Mouse (Mus musculus) left cerebral cortex, postnatal 36 days (tissue): ENCODE measurements around the gene Tfg. TPM values are rescaled to one million over a fixed set of nuclear protein-coding genes. Genes with fewer than 3 reads are reported as not detected.
A peak's percentile ranks its signal among the peaks of the same experiment; 100 is the strongest.

Experiments used
- DNase-seq, 2 experiments: peaks; one replicate each; pipeline ENCODE4 v3.0.0; 2021 to 2022; ENCODE audit warnings: low spot score in 2 of 2, mixed read lengths in 1 of 2
- intact Hi-C: fragments of 180-260 bp; cut with DNase I; formaldehyde crosslinking; loops from one replicate; pipeline ENCODE4 v1.15.1; 2025
- total RNA-seq, 2 experiments: library from RNA; stranded (reverse); gene quantifications; 2 replicates each; pipeline ENCODE4 v1.2.3; 2021

Tfg gene
- total RNA-seq: 10 to 100 TPM; 55.0 to 56.6 TPM

GRCm38 (mm10) chr16:56717224-56718200 is at the start of gene Tfg:
TSS of gene Tfg (minus strand) at chr16:56717450.
- DNase-seq: peak; percentile 99
- intact Hi-C loops: loop anchor here (5.0 kb wide), 1 partner anchor 450 kb away; the partner anchor contains the start of gene Nit2

- DNase-seq: no peak
- intact Hi-C loops: no loop called here
Observed at GRCm38 (mm10) chr16:56729060-56729459, 11.8 kb upstream of the Tfg start.

- no peak for DNase-seq
- intact Hi-C loops: no loop called here
Observed at GRCm38 (mm10) chr16:56724927-56725326, 7.7 kb upstream of the Tfg start.

GRCm38 (mm10) chr16:56722357-56722756 is 5.1 kb upstream of the Tfg start:
- DNase-seq: no peak

GRCm38 (mm10) chr16:56719031-56719430 is 1.8 kb upstream of the Tfg start:
- intact Hi-C loops: loop anchor here (5.0 kb wide), 1 partner anchor 448 kb away; the partner anchor contains the start of gene Nit2
- no peak for DNase-seq

More at GRCm38 (mm10) chr16:56722357-56722756, 5.1 kb upstream of the Tfg start:
- intact Hi-C loops: no loop called here

- DNase-seq: no peak
- intact Hi-C loops: loop anchor here (5.0 kb wide), 1 partner anchor 451 kb away; the partner anchor contains the start of gene Nit2
Observed at GRCm38 (mm10) chr16:56716557-56717179, 582 bp downstream of the Tfg start.

GRCm38 (mm10) chr16:56715608-56716007 is 1.6 kb downstream of the Tfg start:
- intact Hi-C loops: loop anchor here (5.0 kb wide), 1 partner anchor 452 kb away; the partner anchor contains the start of gene Nit2
- no peak for DNase-seq

- intact Hi-C loops: no loop called here
- no peak for DNase-seq
Observed at GRCm38 (mm10) chr16:56710071-56710470, 7.2 kb downstream of the Tfg start.

GRCm38 (mm10) chr16:56705731-56706130 is 11.5 kb downstream of the Tfg start:
- DNase-seq: no peak
- intact Hi-C loops: no loop called here

- no peak for DNase-seq
- intact Hi-C loops: no loop called here
Observed at GRCm38 (mm10) chr16:56700898-56701297, 16.4 kb downstream of the Tfg start.

- DNase-seq: no peak
- intact Hi-C loops: no loop called here
Observed at GRCm38 (mm10) chr16:56696448-56696847, 20.8 kb downstream of the Tfg start.

- no peak for DNase-seq
- intact Hi-C loops: no loop called here
Observed at GRCm38 (mm10) chr16:56690715-56691114, 26.5 kb downstream of the Tfg start.

- intact Hi-C loops: no loop called here
- DNase-seq: no peak
Observed at GRCm38 (mm10) chr16:56686747-56687146, 30.5 kb downstream of the Tfg start.

- intact Hi-C loops: no loop called here
- DNase-seq: no peak
Observed at GRCm38 (mm10) chr16:56681010-56681645, 36.1 kb downstream of the Tfg start.

- intact Hi-C loops: loop anchor here (5.0 kb wide), 3 partner anchors 150 to 500 kb away; no protein-coding TSS in a partner anchor
- peak in 1 of 2 experiments; percentile 20 for DNase-seq
Observed at GRCm38 (mm10) chr16:56677146-56677545, 40.1 kb downstream of the Tfg start.

- intact Hi-C loops: no loop called here
- DNase-seq: no peak
Observed at GRCm38 (mm10) chr16:56673420-56673819, 43.8 kb downstream of the Tfg start.

- DNase-seq: no peak
- intact Hi-C loops: no loop called here
Observed at GRCm38 (mm10) chr16:56670941-56671340, 46.3 kb downstream of the Tfg start.

- no peak for DNase-seq
Observed at GRCm38 (mm10) chr16:56669520-56669919, 47.7 kb downstream of the Tfg start.

GRCm38 (mm10) chr16:56658866-56659265 is 58.4 kb downstream of the Tfg start:
- no peak for DNase-seq
- intact Hi-C loops: no loop called here

More at GRCm38 (mm10) chr16:56669520-56669919, 47.7 kb downstream of the Tfg start:
- intact Hi-C loops: no loop called here
